Mouse (Mus musculus): ENCODE results near the gene Omt2b. TPM values are rescaled to one million over a fixed set of nuclear protein-coding genes. Genes with fewer than 3 reads are reported as not detected.
A peak's percentile ranks its signal among the peaks of the same experiment; 100 is the strongest.

The Omt2b gene
- polyA plus RNA-seq, 1 experiment from 2014 or later = not detected

DNA sequence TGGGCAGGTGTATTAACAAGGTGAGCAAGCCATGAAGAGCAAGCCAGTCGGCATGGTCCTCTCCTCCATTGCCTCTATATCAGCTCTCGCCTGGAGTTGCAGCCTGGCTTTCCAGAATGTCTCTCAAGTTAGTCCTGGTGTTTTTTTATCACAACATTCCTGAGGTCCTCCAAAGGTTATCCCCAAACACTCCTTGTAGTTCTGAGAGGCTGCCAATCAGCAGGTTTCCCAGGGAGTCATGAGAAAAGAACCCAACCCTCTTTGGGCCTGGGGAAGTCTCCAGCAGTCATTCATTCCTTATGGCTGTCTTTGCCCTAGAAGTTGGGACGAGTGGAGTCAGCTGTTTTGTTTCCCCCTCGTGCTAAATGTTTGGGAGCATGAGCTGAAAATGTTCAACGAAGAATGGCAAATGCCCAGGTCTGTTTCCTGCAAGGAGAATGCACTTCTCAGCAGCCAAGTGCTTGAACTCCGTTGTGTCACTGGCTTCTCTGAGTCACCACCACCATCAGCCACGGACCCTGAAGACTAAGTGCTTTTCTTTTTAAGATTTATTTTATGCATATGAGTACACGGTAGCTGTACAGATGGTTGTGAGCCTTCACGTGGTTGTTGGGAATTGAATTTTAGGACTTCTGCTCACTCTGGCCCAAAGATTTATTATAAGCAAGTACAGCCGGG is 45.6 kb downstream of the Omt2b start:
- no peaks in the 10 kb centered on the region; the same call in 1 of the 2 replicates for H3K4me1 ChIP-seq (ENCODE audit: control insufficient read depth, insufficient read depth, low read length)
- H3K4me3 ChIP-seq (replicated peaks; ENCODE audit: low read length) = no peak overlapping the region
- WGBS = 78% methylated on average over 10 of the region's 10 CpGs
- ATAC-seq (ENCODE audit: insufficient read depth, low FRiP score) = no peak
- no peak overlapping the region for H3K27ac ChIP-seq (ENCODE audit: low read length)
- H3K9ac ChIP-seq (ENCODE audit: low read length) = no peak overlapping the region
- no peak overlapping the region for H3K4me2 ChIP-seq (ENCODE audit: low read depth, low read length)
- H3K9me3 ChIP-seq (replicated peaks; ENCODE audit: control insufficient read depth, low read length) = no peaks in the 10 kb centered on the region
- H3K36me3 ChIP-seq (ENCODE audit: control insufficient read depth, insufficient read depth, low read length) = no peaks in the 10 kb centered on the region
- peaks cover 4% of the 10 kb centered on the region; the same call in 1 of the 2 replicates for H3K27me3 ChIP-seq (ENCODE audit: control insufficient read depth, insufficient read depth, low read length)

GRCm38 (mm10) chr9:78374397-78374796 is 47.0 kb downstream of the Omt2b start:
- Histone ChIP-seq H3K27ac (ENCODE audit: low read length) (no peak overlapping the region), H3K4me1 (ENCODE audit: control insufficient read depth, insufficient read depth, low read length) (peaks cover 3% of the 10 kb centered on the region), H3K27me3 (ENCODE audit: control insufficient read depth, insufficient read depth, low read length) (peaks cover 8% of the 10 kb centered on the region; the same call in 1 of the 2 replicates), H3K9ac (ENCODE audit: low read length) (no peak overlapping the region), H3K9me3 (replicated peaks; ENCODE audit: control insufficient read depth, low read length) (no peaks in the 10 kb centered on the region), H3K36me3 (ENCODE audit: control insufficient read depth, insufficient read depth, low read length) (no peaks in the 10 kb centered on the region), H3K4me3 (replicated peaks; ENCODE audit: low read length) (no peak overlapping the region), H3K4me2 (ENCODE audit: low read depth, low read length) (no peak overlapping the region)
- ATAC-seq (ENCODE audit: insufficient read depth, low FRiP score) = peak; percentile 33; the same call in 1 of the 2 replicates
- 31% methylated on average over 5 of the region's 5 CpGs for WGBS

DNA sequence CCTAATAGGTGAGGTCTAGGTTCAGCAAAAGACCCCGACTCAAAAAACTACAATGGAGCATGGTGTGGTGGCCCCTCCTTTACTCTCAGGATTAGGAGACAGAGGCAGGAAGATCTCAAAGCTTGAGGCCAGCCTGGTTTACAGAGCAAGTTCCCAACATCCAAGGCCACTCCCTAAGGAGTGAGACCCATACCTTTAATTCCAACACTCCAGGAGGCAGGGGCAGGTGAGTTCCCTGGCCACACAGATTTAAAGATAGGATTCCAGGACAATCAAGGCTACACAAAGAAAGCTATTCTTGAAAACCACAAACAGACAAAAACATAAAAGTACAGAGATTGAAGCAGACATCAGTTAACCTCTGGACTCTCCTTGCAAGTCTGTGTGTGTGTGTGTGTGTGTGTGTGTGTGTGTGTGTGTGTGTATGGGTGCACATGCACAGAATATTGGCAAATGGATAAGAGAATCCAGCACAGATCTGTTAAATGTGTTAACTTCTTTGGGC is 47.5 kb downstream of the Omt2b start:
- Histone ChIP-seq H3K27me3 (ENCODE audit: control insufficient read depth, insufficient read depth, low read length) (peaks cover 8% of the 10 kb centered on the region; the same call in 1 of the 2 replicates), H3K9ac (ENCODE audit: low read length) (no peak overlapping the region), H3K4me1 (ENCODE audit: control insufficient read depth, insufficient read depth, low read length) (peaks cover 3% of the 10 kb centered on the region), H3K9me3 (replicated peaks; ENCODE audit: control insufficient read depth, low read length) (no peaks in the 10 kb centered on the region), H3K4me2 (ENCODE audit: low read depth, low read length) (no peak overlapping the region), H3K36me3 (ENCODE audit: control insufficient read depth, insufficient read depth, low read length) (no peaks in the 10 kb centered on the region), H3K27ac (ENCODE audit: low read length) (no peak overlapping the region), H3K4me3 (replicated peaks; ENCODE audit: low read length) (no peak overlapping the region)
- WGBS = 72% methylated on average over 1 of the region's 1 CpGs
- no peak for ATAC-seq (ENCODE audit: insufficient read depth, low FRiP score)

- 67% methylated on average over 4 of the region's 4 CpGs for WGBS
- no peaks in the 10 kb centered on the region for H3K36me3 ChIP-seq (ENCODE audit: control insufficient read depth, insufficient read depth, low read length)
- H3K4me3 ChIP-seq (replicated peaks; ENCODE audit: low read length) = no peak overlapping the region
- no peaks in the 10 kb centered on the region for H3K9me3 ChIP-seq (replicated peaks; ENCODE audit: control insufficient read depth, low read length)
- no peak overlapping the region for H3K27ac ChIP-seq (ENCODE audit: low read length)
- peaks cover 3% of the 10 kb centered on the region for H3K4me1 ChIP-seq (ENCODE audit: control insufficient read depth, insufficient read depth, low read length)
- no peak overlapping the region for H3K4me2 ChIP-seq (ENCODE audit: low read depth, low read length)
- H3K9ac ChIP-seq (ENCODE audit: low read length) = no peak overlapping the region
- H3K27me3 ChIP-seq (ENCODE audit: control insufficient read depth, insufficient read depth, low read length) = peaks cover 8% of the 10 kb centered on the region; the same call in 1 of the 2 replicates
- no peak for ATAC-seq (ENCODE audit: insufficient read depth, low FRiP score)
Observed at GRCm38 (mm10) chr9:78375486-78375885, 48.1 kb downstream of the Omt2b start.

DNA sequence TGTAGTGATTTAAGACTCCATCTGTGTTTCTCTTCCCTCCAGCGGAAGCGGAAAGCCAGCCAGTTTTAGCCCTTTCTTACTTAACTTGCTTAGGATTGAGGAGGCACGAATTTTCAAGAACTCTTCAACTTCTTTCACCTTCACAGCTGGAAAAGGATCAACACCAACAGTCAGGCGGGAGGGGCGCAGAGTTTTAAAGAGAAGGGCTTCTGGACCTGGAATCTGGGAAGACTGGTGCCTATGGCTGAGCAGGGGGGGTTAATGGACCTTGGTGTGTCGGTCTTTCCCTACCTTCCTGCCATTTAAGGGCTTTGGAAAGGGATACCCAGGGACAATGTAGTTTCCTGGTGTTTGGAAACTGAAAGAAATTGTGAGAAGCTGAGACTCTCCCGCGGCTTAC is 50.2 kb downstream of the Omt2b start:
- H3K36me3 ChIP-seq (ENCODE audit: control insufficient read depth, insufficient read depth, low read length) = no peaks in the 10 kb centered on the region
- H3K27ac ChIP-seq (ENCODE audit: low read length) = no peak overlapping the region
- H3K4me1 ChIP-seq (ENCODE audit: control insufficient read depth, insufficient read depth, low read length) = peaks cover 3% of the 10 kb centered on the region
- peak overlapping the region; percentile 54; the same call in 1 of the 2 replicates for H3K4me2 ChIP-seq (ENCODE audit: low read depth, low read length)
- H3K27me3 ChIP-seq (ENCODE audit: control insufficient read depth, insufficient read depth, low read length) = peaks cover 8% of the 10 kb centered on the region; the same call in 1 of the 2 replicates
- H3K4me3 ChIP-seq (replicated peaks; ENCODE audit: low read length) = peak overlapping the region; percentile 28
- no peak overlapping the region for H3K9ac ChIP-seq (ENCODE audit: low read length)
- 52% methylated on average over 8 of the region's 8 CpGs for WGBS
- H3K9me3 ChIP-seq (replicated peaks; ENCODE audit: control insufficient read depth, low read length) = no peaks in the 10 kb centered on the region
- no peak for ATAC-seq (ENCODE audit: insufficient read depth, low FRiP score)

- peaks cover 8% of the 10 kb centered on the region; the same call in 1 of the 2 replicates for H3K27me3 ChIP-seq (ENCODE audit: control insufficient read depth, insufficient read depth, low read length)
- H3K9me3 ChIP-seq (replicated peaks; ENCODE audit: control insufficient read depth, low read length) = no peaks in the 10 kb centered on the region
- H3K36me3 ChIP-seq (ENCODE audit: control insufficient read depth, insufficient read depth, low read length) = no peaks in the 10 kb centered on the region
- no peak within 1 kb of the TSS for H3K27ac ChIP-seq (ENCODE audit: low read length)
- peak; percentile 60 for ATAC-seq (ENCODE audit: insufficient read depth, low FRiP score)
- H3K4me3 ChIP-seq (replicated peaks; ENCODE audit: low read length) = peak within 1 kb of the TSS; percentile 28
- peak within 1 kb of the TSS; percentile 43 for H3K9ac ChIP-seq (ENCODE audit: low read length)
- WGBS = 4% methylated on average over 21 of the region's 23 CpGs
- peak within 1 kb of the TSS; percentile 54 for H3K4me2 ChIP-seq (ENCODE audit: low read depth, low read length)
- H3K4me1 ChIP-seq (ENCODE audit: control insufficient read depth, insufficient read depth, low read length) = peaks cover 3% of the 10 kb centered on the region
Observed at GRCm38 (mm10) chr9:78378113-78378785, 50.9 kb downstream of the Omt2b start, which contains the start of gene Ooep. Gene Ooep (minus strand): TSS chr9:78378725.

Other genes with a start within 250 kb of the Omt2b start
- gene Fbxo9, start 218.5 kb upstream of the Omt2b start, polyA plus RNA-seq (2015; fragmentation: Nextera tagmentation; extraction: Ambion mirVana) = 35.7 and 36.2 TPM in 2 replicates
- 25.3 and 25.6 TPM in 2 replicates for gene Ick, start 218.4 kb upstream of the Omt2b start, polyA plus RNA-seq (2015; fragmentation: Nextera tagmentation; extraction: Ambion mirVana)
- gene Gsta4, start 144.8 kb upstream of the Omt2b start, polyA plus RNA-seq (2015; fragmentation: Nextera tagmentation; extraction: Ambion mirVana) = 784 and 968 TPM in 2 replicates
- gene Gsta1, start 96.9 kb upstream of the Omt2b start, polyA plus RNA-seq (2015; fragmentation: Nextera tagmentation; extraction: Ambion mirVana) = 109 and 152 TPM in 2 replicates
- gene Gm3776, start 70.5 kb upstream of the Omt2b start, polyA plus RNA-seq (2015; fragmentation: Nextera tagmentation; extraction: Ambion mirVana) = 87.2 and 133 TPM in 2 replicates
- gene Gm10639, start 37.7 kb upstream of the Omt2b start, polyA plus RNA-seq (2015; fragmentation: Nextera tagmentation; extraction: Ambion mirVana) = 0.36 and 0.65 TPM in 2 replicates
- not detected in 2 replicates for gene Omt2a, start 12.8 kb upstream of the Omt2b start, polyA plus RNA-seq (2015; fragmentation: Nextera tagmentation; extraction: Ambion mirVana)
- gene Gsta2, start 28.2 kb downstream of the Omt2b start, polyA plus RNA-seq (2015; fragmentation: Nextera tagmentation; extraction: Ambion mirVana) = 31.3 and 32.1 TPM in 2 replicates
- 0.23 TPM in 1 of 2 replicates, not detected in the other for gene Dppa5a, start 40.6 kb downstream of the Omt2b start, polyA plus RNA-seq (2015; fragmentation: Nextera tagmentation; extraction: Ambion mirVana)
- gene Ooep, start 51.1 kb downstream of the Omt2b start, polyA plus RNA-seq (2015; fragmentation: Nextera tagmentation; extraction: Ambion mirVana) = 0.55 and 0.75 TPM in 2 replicates
- 0.14 and 0.15 TPM in 2 replicates for gene Ddx43, start 68.2 kb downstream of the Omt2b start, polyA plus RNA-seq (2015; fragmentation: Nextera tagmentation; extraction: Ambion mirVana)
- 2.2 and 2.9 TPM in 2 replicates for gene Cgas, start 115.6 kb downstream of the Omt2b start, polyA plus RNA-seq (2015; fragmentation: Nextera tagmentation; extraction: Ambion mirVana)
- gene Mto1, start 120.6 kb downstream of the Omt2b start, polyA plus RNA-seq (2015; fragmentation: Nextera tagmentation; extraction: Ambion mirVana) = 24.4 and 26.0 TPM in 2 replicates
- 0.62 and 0.70 TPM in 2 replicates for gene Gm17324, start 121.2 kb downstream of the Omt2b start, polyA plus RNA-seq (2015; fragmentation: Nextera tagmentation; extraction: Ambion mirVana)
- gene Eef1a1, start 161.6 kb downstream of the Omt2b start, polyA plus RNA-seq (2015; fragmentation: Nextera tagmentation; extraction: Ambion mirVana) = 4,219 and 4,255 TPM in 2 replicates